Mouse (Mus musculus): ENCODE measurements at regions not wholly inside any gene's neighbourhood (a gene's known extent, or its start where the extent isn't known, plus 50 kb on each side); places are given as distances from the start of the nearest gene placed in this dataset.

GRCm38 (mm10) chr1:138362684-138363472, 89.3 kb downstream of the Atp6v1g3 start:
- Histone ChIP-seq H3K36me3 (ENCODE audit: insufficient read depth) (no peaks in the 10 kb centered on the region), H3K4me1 (ENCODE audit: insufficient read depth) (no peaks in the 10 kb centered on the region), H3K9ac (no peak overlapping the region), H3K9me3 (ENCODE audit: low read length) (no peaks in the 10 kb centered on the region), H3K4me2 (ENCODE audit: low read depth) (no peak overlapping the region), H3K27ac (ENCODE audit: low read depth, low read length) (no peak overlapping the region), H3K27me3 (ENCODE audit: insufficient read depth, low read length) (no peaks in the 10 kb centered on the region), H3K4me3 (ENCODE audit: low read depth, low read length) (no peak overlapping the region)
- no peak for TF ChIP-seq CTCF (IDR thresholded peaks at IDR 0.05; ENCODE audit: low read depth)
- WGBS = 52% methylated on average over 11 of the region's 11 CpGs
- ATAC-seq = no peak
- no peak for DNase-seq

- H3K4me1 ChIP-seq (ENCODE audit: insufficient read depth) = no peaks in the 10 kb centered on the region
- H3K9me3 ChIP-seq (ENCODE audit: low read length) = no peaks in the 10 kb centered on the region
- no peak overlapping the region for H3K4me2 ChIP-seq (ENCODE audit: low read depth)
- DNase-seq (no peak), ATAC-seq (no peak)
- no peaks in the 10 kb centered on the region for H3K27me3 ChIP-seq (ENCODE audit: insufficient read depth, low read length)
- no peak for TF ChIP-seq CTCF (IDR thresholded peaks at IDR 0.05; ENCODE audit: low read depth)
- no peaks in the 10 kb centered on the region for H3K36me3 ChIP-seq (ENCODE audit: insufficient read depth)
- no peak overlapping the region for H3K9ac ChIP-seq
- no peak overlapping the region for H3K4me3 ChIP-seq (ENCODE audit: low read depth, low read length)
- no peak overlapping the region for H3K27ac ChIP-seq (ENCODE audit: low read depth, low read length)
Measured at GRCm38 (mm10) chr1:138369953-138370482, 96.5 kb downstream of the Atp6v1g3 start.

GRCm38 (mm10) chr1:138371474-138371873, 97.9 kb downstream of the Atp6v1g3 start:
- Histone ChIP-seq H3K9ac (no peak overlapping the region), H3K36me3 (ENCODE audit: insufficient read depth) (no peaks in the 10 kb centered on the region), H3K27me3 (ENCODE audit: insufficient read depth, low read length) (no peaks in the 10 kb centered on the region), H3K4me1 (ENCODE audit: insufficient read depth) (no peaks in the 10 kb centered on the region), H3K4me2 (ENCODE audit: low read depth) (no peak overlapping the region), H3K4me3 (ENCODE audit: low read depth, low read length) (no peak overlapping the region), H3K9me3 (ENCODE audit: low read length) (no peaks in the 10 kb centered on the region), H3K27ac (ENCODE audit: low read depth, low read length) (no peak overlapping the region)
- WGBS = 81% methylated on average over 1 of the region's 1 CpGs
- DNase-seq = no peak
- no peak for ATAC-seq
- no peak for TF ChIP-seq CTCF (IDR thresholded peaks at IDR 0.05; ENCODE audit: low read depth)

- ATAC-seq = no peak
- no peak overlapping the region for H3K27ac ChIP-seq (ENCODE audit: low read depth, low read length)
- DNase-seq = no peak
- WGBS = 80% methylated on average over 3 of the region's 3 CpGs
- H3K4me3 ChIP-seq (ENCODE audit: low read depth, low read length) = no peak overlapping the region
- no peaks in the 10 kb centered on the region for H3K36me3 ChIP-seq (ENCODE audit: insufficient read depth)
- no peaks in the 10 kb centered on the region for H3K4me1 ChIP-seq (ENCODE audit: insufficient read depth)
- no peaks in the 10 kb centered on the region for H3K9me3 ChIP-seq (ENCODE audit: low read length)
- H3K4me2 ChIP-seq (ENCODE audit: low read depth) = no peak overlapping the region
- no peaks in the 10 kb centered on the region for H3K27me3 ChIP-seq (ENCODE audit: insufficient read depth, low read length)
- TF ChIP-seq CTCF (IDR thresholded peaks at IDR 0.05; ENCODE audit: low read depth) = no peak
- H3K9ac ChIP-seq = no peak overlapping the region
Measured at GRCm38 (mm10) chr1:138384146-138384545, 110.6 kb downstream of the Atp6v1g3 start.

GRCm38 (mm10) chr1:138385156-138385841, 111.8 kb downstream of the Atp6v1g3 start:
- no peak overlapping the region for H3K27ac ChIP-seq (ENCODE audit: low read depth, low read length)
- H3K4me1 ChIP-seq (ENCODE audit: insufficient read depth) = no peaks in the 10 kb centered on the region
- 23% methylated on average over 19 of the region's 19 CpGs for WGBS
- H3K4me2 ChIP-seq (ENCODE audit: low read depth) = peak overlapping the region; percentile 35
- DNase-seq = peak; percentile 12
- TF ChIP-seq CTCF (IDR thresholded peaks at IDR 0.05; ENCODE audit: low read depth) = no peak
- no peaks in the 10 kb centered on the region for H3K27me3 ChIP-seq (ENCODE audit: insufficient read depth, low read length)
- H3K9me3 ChIP-seq (ENCODE audit: low read length) = no peaks in the 10 kb centered on the region
- no peaks in the 10 kb centered on the region for H3K36me3 ChIP-seq (ENCODE audit: insufficient read depth)
- no peak overlapping the region for H3K9ac ChIP-seq
- H3K4me3 ChIP-seq (ENCODE audit: low read depth, low read length) = no peak overlapping the region
- peak; percentile 48; the same call in 1 of the 2 replicates for ATAC-seq

GRCm38 (mm10) chr1:138386001-138386400, 112.5 kb downstream of the Atp6v1g3 start:
- H3K4me2 ChIP-seq (ENCODE audit: low read depth) = no peak overlapping the region
- TF ChIP-seq CTCF (IDR thresholded peaks at IDR 0.05; ENCODE audit: low read depth) = no peak
- H3K4me3 ChIP-seq (ENCODE audit: low read depth, low read length) = no peak overlapping the region
- H3K9me3 ChIP-seq (ENCODE audit: low read length) = no peaks in the 10 kb centered on the region
- DNase-seq = no peak
- H3K27ac ChIP-seq (ENCODE audit: low read depth, low read length) = no peak overlapping the region
- no peak overlapping the region for H3K9ac ChIP-seq
- no peaks in the 10 kb centered on the region for H3K27me3 ChIP-seq (ENCODE audit: insufficient read depth, low read length)
- no peaks in the 10 kb centered on the region for H3K4me1 ChIP-seq (ENCODE audit: insufficient read depth)
- H3K36me3 ChIP-seq (ENCODE audit: insufficient read depth) = no peaks in the 10 kb centered on the region
- whole genome bisulfite sequencing = 58% methylated on average over 5 of the region's 5 CpGs
- no peak for ATAC-seq

GRCm38 (mm10) chr1:138388634-138389033, 115.1 kb downstream of the Atp6v1g3 start:
- no peaks in the 10 kb centered on the region for H3K9me3 ChIP-seq (ENCODE audit: low read length)
- no peak overlapping the region for H3K27ac ChIP-seq (ENCODE audit: low read depth, low read length)
- H3K4me2 ChIP-seq (ENCODE audit: low read depth) = no peak overlapping the region
- peak; percentile 53 for ATAC-seq
- no peaks in the 10 kb centered on the region for H3K27me3 ChIP-seq (ENCODE audit: insufficient read depth, low read length)
- WGBS = 75% methylated on average over 8 of the region's 8 CpGs
- H3K36me3 ChIP-seq (ENCODE audit: insufficient read depth) = no peaks in the 10 kb centered on the region
- no peak overlapping the region for H3K4me3 ChIP-seq (ENCODE audit: low read depth, low read length)
- no peaks in the 10 kb centered on the region for H3K4me1 ChIP-seq (ENCODE audit: insufficient read depth)
- DNase-seq = peak; percentile 14
- no peak overlapping the region for H3K9ac ChIP-seq
- no peak for TF ChIP-seq CTCF (IDR thresholded peaks at IDR 0.05; ENCODE audit: low read depth)
